ENCODE assay signal across 31 mouse cellular contexts in genomic region chr2:131276722-131277121, GRCm38 (mm10).
"Had no signal": no experiment of that assay in that cellular context is flagged by ENCODE, and none has a peak within 500 bp of the region (broad histone marks: within the 10 kb centered on the region; RNA-seq: fewer than 3 reads in every experiment).

No protein-coding gene starts in this region.

- H3K4me2 ChIP-seq: limb, embryonic 12.5 days; limb, embryonic 13.5 days; limb, embryonic 15.5 days; liver, embryonic 12.5 days; liver, embryonic 13.5 days; liver, embryonic 15.5 days; lung, embryonic 14.5 days; lung, embryonic 15.5 days; midbrain, embryonic 12.5 days; midbrain, embryonic 13.5 days; midbrain, embryonic 15.5 days; neural tube, embryonic 12.5 days; neural tube, embryonic 13.5 days had no signal

- H3K4me1 ChIP-seq: limb, embryonic 10.5 days; limb, embryonic 12.5 days; limb, embryonic 13.5 days; limb, embryonic 15.5 days; liver, embryonic 12.5 days; liver, embryonic 13.5 days; liver, embryonic 15.5 days; lung, embryonic 15.5 days; midbrain, embryonic 10.5 days; midbrain, embryonic 12.5 days; midbrain, embryonic 13.5 days; midbrain, embryonic 15.5 days; neural tube, embryonic 12.5 days; neural tube, embryonic 13.5 days had no signal

- H3K9ac ChIP-seq: limb, embryonic 12.5 days; limb, embryonic 13.5 days; limb, embryonic 15.5 days; liver, embryonic 12.5 days; liver, embryonic 13.5 days; liver, embryonic 14.5 days; liver, embryonic 15.5 days; lung, embryonic 14.5 days; lung, embryonic 15.5 days; midbrain, embryonic 12.5 days; midbrain, embryonic 13.5 days; midbrain, embryonic 15.5 days; neural tube, embryonic 12.5 days; neural tube, embryonic 13.5 days had no signal

- H3K9me3 ChIP-seq: limb, embryonic 10.5 days; limb, embryonic 12.5 days; limb, embryonic 13.5 days; limb, embryonic 15.5 days; liver, embryonic 12.5 days; liver, embryonic 13.5 days; liver, embryonic 15.5 days; lung, embryonic 15.5 days; megakaryocyte, embryonic 14.5 days; midbrain, embryonic 10.5 days; midbrain, embryonic 12.5 days; midbrain, embryonic 13.5 days; midbrain, embryonic 15.5 days; neural tube, embryonic 12.5 days; neural tube, embryonic 13.5 days had no signal

- H3K27ac ChIP-seq: left cerebral cortex, adult 2 months; limb, embryonic 10.5 days; limb, embryonic 12.5 days; limb, embryonic 13.5 days; limb, embryonic 15.5 days; liver, embryonic 12.5 days; liver, embryonic 13.5 days; liver, embryonic 14.5 days; liver, embryonic 15.5 days; lung, embryonic 15.5 days; macrophage; midbrain, embryonic 10.5 days; midbrain, embryonic 12.5 days; midbrain, embryonic 13.5 days; midbrain, embryonic 15.5 days; neural tube, embryonic 12.5 days; neural tube, embryonic 13.5 days had no signal

- H3K4me3 ChIP-seq: left cerebral cortex, adult 2 months; limb, embryonic 10.5 days; limb, embryonic 12.5 days; limb, embryonic 13.5 days; limb, embryonic 15.5 days; liver, embryonic 12.5 days; liver, embryonic 13.5 days; liver, embryonic 15.5 days; lung, embryonic 15.5 days; megakaryocyte, embryonic 14.5 days; midbrain, embryonic 10.5 days; midbrain, embryonic 12.5 days; midbrain, embryonic 13.5 days; midbrain, embryonic 15.5 days; myocyte; neural tube, embryonic 12.5 days; neural tube, embryonic 13.5 days had no signal

- ATAC-seq: liver, embryonic 12.5 days; lung, postnatal 0 days; midbrain, embryonic 13.5 days; midbrain, embryonic 15.5 days; midbrain, embryonic 16.5 days had no signal

- H3K27me3 ChIP-seq: limb, embryonic 12.5 days; limb, embryonic 13.5 days; limb, embryonic 15.5 days; liver, embryonic 12.5 days; liver, embryonic 13.5 days; liver, embryonic 15.5 days; lung, embryonic 15.5 days; megakaryocyte, embryonic 14.5 days; midbrain, embryonic 12.5 days; midbrain, embryonic 13.5 days; midbrain, embryonic 15.5 days; neural tube, embryonic 12.5 days; neural tube, embryonic 13.5 days had no signal

- DNase-seq: left cerebral cortex, postnatal 4 days; liver; liver, embryonic 13.5 days; lung, adult 18-20 months; lung, adult 2 months; lung, embryonic 14.5 days; lung, postnatal 10 days; lung, postnatal 14 days; lung, postnatal 36 days; lung, postnatal 4 days; midbrain, embryonic 14.5 days had no signal
